Mouse (Mus musculus): ENCODE results near the gene Arhgef11. TPM values are rescaled to one million over a fixed set of nuclear protein-coding genes. Genes with fewer than 3 reads are reported as not detected.

The Arhgef11 gene
- total and polyA plus RNA-seq, 3 experiments: 2.0 to 4.9 TPM; not detected in 1

GRCm38 (mm10) chr3:87659692-87660429 lies 42.5 kb downstream of the Arhgef11 start:
- no peaks in the 10 kb centered on the region for H3K27me3 ChIP-seq (ENCODE audit: control insufficient read depth in 1 of 2, insufficient read depth in 2 of 2, low read length in 2 of 2)
- peak overlapping the region; percentile 37 to 42 for H3K4me3 ChIP-seq (ENCODE audit: control insufficient read depth in 1 of 2, insufficient read depth in 1 of 2, low read depth in 2 of 2, low read length in 2 of 2)
- H3K36me3 ChIP-seq (ENCODE audit: control insufficient read depth in 1 of 2, insufficient read depth in 2 of 2, low read length in 2 of 2): peaks cover 0 to 11% of the 10 kb centered on the region in 2 experiments; a peak in 2 of 4 replicates
- DNase-seq (ENCODE audit: low read depth, low spot score): peak; percentile 85
- TF ChIP-seq GATA1 (IDR thresholded peaks at IDR 0.05; ENCODE audit: low read depth, low read length) (peak; percentile 42), USF1 (IDR thresholded peaks at IDR 0.05; ENCODE audit: low read depth, low read length) (no peak), CTCF (IDR thresholded peaks at IDR 0.05 in 2 of 3, conservative IDR thresholded peaks at IDR 0.05 in 1 of 3; ENCODE audit: control insufficient read depth in 1 of 3, insufficient read depth in 1 of 3, low read depth in 2 of 3, low read length in 3 of 3, poor library complexity in 1 of 3, severe bottlenecking in 1 of 3) (peak in 2 of 3 experiments; percentile 10 to 31; a peak in 2 of 6 replicates), EP300 (IDR thresholded peaks at IDR 0.05; ENCODE audit: low read depth in 1 of 2, low read length in 2 of 2) (0 out of 4 replicates have a peak, but pooled peaks have one; percentile 14 to 29), HCFC1 (IDR thresholded peaks at IDR 0.05; ENCODE audit: low read depth, low read length) (0 out of 2 replicates have a peak, but pooled peaks have one; percentile 30)
- H3K9ac ChIP-seq (ENCODE audit: control insufficient read depth, low read depth, low read length, poor library complexity, severe bottlenecking): peak overlapping the region; percentile 42
- H3K4me1 ChIP-seq (ENCODE audit: control insufficient read depth in 1 of 2, insufficient read depth in 2 of 2, low read length in 2 of 2): peaks cover 0 to 13% of the 10 kb centered on the region in 2 experiments; a peak in 2 of 4 replicates
- H3K79me2 ChIP-seq (ENCODE audit: control insufficient read depth, insufficient read depth, low read length, poor library complexity): no peaks in the 10 kb centered on the region
- H3K9me3 ChIP-seq (replicated peaks; ENCODE audit: insufficient read depth, low read length): no peaks in the 10 kb centered on the region
- H3K27ac ChIP-seq (ENCODE audit: control insufficient read depth, low read depth, low read length): peak overlapping the region; percentile 54

- peak; percentile 49; the same call in 1 of the 2 replicates for TF ChIP-seq ZNF384 (IDR thresholded peaks at IDR 0.05; ENCODE audit: low read depth, low read length)
- no peak for TF ChIP-seq SMC3 (IDR thresholded peaks at IDR 0.05; ENCODE audit: low read depth, low read length)
- 0 out of 2 replicates have a peak, but pooled peaks have one; percentile 6 for TF ChIP-seq GATA1 (IDR thresholded peaks at IDR 0.05; ENCODE audit: low read depth, low read length)
- TF ChIP-seq CHD1 (IDR thresholded peaks at IDR 0.05; ENCODE audit: low read depth, low read length): no peak
- H3K27ac ChIP-seq (ENCODE audit: control insufficient read depth, low read depth, low read length): peak overlapping the region; percentile 54
These were observed 43.1 kb downstream of the Arhgef11 start for GRCm38 (mm10) chr3:87660479-87660878.

GRCm38 (mm10) chr3:87661291-87661690 lies 43.9 kb downstream of the Arhgef11 start:
- no peaks in the 10 kb centered on the region for H3K9me3 ChIP-seq (replicated peaks; ENCODE audit: insufficient read depth, low read length)

More at GRCm38 (mm10) chr3:87660479-87660878, 43.1 kb downstream of the Arhgef11 start:
- Histone ChIP-seq H3K4me1 (ENCODE audit: control insufficient read depth in 1 of 2, insufficient read depth in 2 of 2, low read length in 2 of 2) (peaks cover 0 to 13% of the 10 kb centered on the region in 2 experiments; a peak in 2 of 4 replicates), H3K9ac (ENCODE audit: control insufficient read depth, low read depth, low read length, poor library complexity, severe bottlenecking) (peak overlapping the region; percentile 42), H3K4me3 (ENCODE audit: control insufficient read depth in 1 of 2, insufficient read depth in 1 of 2, low read depth in 2 of 2, low read length in 2 of 2) (peak overlapping the region; percentile 37 to 42), H3K9me3 (replicated peaks; ENCODE audit: insufficient read depth, low read length) (no peaks in the 10 kb centered on the region), H3K79me2 (ENCODE audit: control insufficient read depth, insufficient read depth, low read length, poor library complexity) (no peaks in the 10 kb centered on the region), H3K36me3 (ENCODE audit: control insufficient read depth in 1 of 2, insufficient read depth in 2 of 2, low read length in 2 of 2) (peaks cover 0 to 11% of the 10 kb centered on the region in 2 experiments; a peak in 2 of 4 replicates), H3K27me3 (ENCODE audit: control insufficient read depth in 1 of 2, insufficient read depth in 2 of 2, low read length in 2 of 2) (no peaks in the 10 kb centered on the region)
- no peak for DNase-seq (ENCODE audit: low read depth, low spot score)

More at GRCm38 (mm10) chr3:87661291-87661690, 43.9 kb downstream of the Arhgef11 start:
- Histone ChIP-seq H3K9ac (ENCODE audit: control insufficient read depth, low read depth, low read length, poor library complexity, severe bottlenecking) (no peak overlapping the region), H3K4me1 (ENCODE audit: control insufficient read depth in 1 of 2, insufficient read depth in 2 of 2, low read length in 2 of 2) (peaks cover 0 to 13% of the 10 kb centered on the region in 2 experiments; a peak in 2 of 4 replicates), H3K4me3 (ENCODE audit: control insufficient read depth in 1 of 2, insufficient read depth in 1 of 2, low read depth in 2 of 2, low read length in 2 of 2) (no peak overlapping the region), H3K36me3 (ENCODE audit: control insufficient read depth in 1 of 2, insufficient read depth in 2 of 2, low read length in 2 of 2) (peaks cover 0 to 11% of the 10 kb centered on the region in 2 experiments; a peak in 2 of 4 replicates), H3K27me3 (ENCODE audit: control insufficient read depth in 1 of 2, insufficient read depth in 2 of 2, low read length in 2 of 2) (no peaks in the 10 kb centered on the region), H3K27ac (ENCODE audit: control insufficient read depth, low read depth, low read length) (no peak overlapping the region), H3K79me2 (ENCODE audit: control insufficient read depth, insufficient read depth, low read length, poor library complexity) (no peaks in the 10 kb centered on the region)
- no peak for DNase-seq (ENCODE audit: low read depth, low spot score)
- TF ChIP-seq CHD2 (IDR thresholded peaks at IDR 0.05; ENCODE audit: low read length): no peak
- no peak for TF ChIP-seq ELF1 (IDR thresholded peaks at IDR 0.05; ENCODE audit: low read depth, low read length)
- no peak for TF ChIP-seq CHD1 (IDR thresholded peaks at IDR 0.05; ENCODE audit: low read depth, low read length)
- TF ChIP-seq ZC3H11A (IDR thresholded peaks at IDR 0.05; ENCODE audit: low read depth, low read length): no peak
- no peak for TF ChIP-seq HCFC1 (IDR thresholded peaks at IDR 0.05; ENCODE audit: low read depth, low read length)
- no peak for TF ChIP-seq BHLHE40 (IDR thresholded peaks at IDR 0.05; ENCODE audit: borderline replicate concordance, low read depth, low read length)
- no peak for TF ChIP-seq POLR2AphosphoS2 (IDR thresholded peaks at IDR 0.05; ENCODE audit: low read length)
- TF ChIP-seq MEF2A (IDR thresholded peaks at IDR 0.05; ENCODE audit: extremely low read depth, insufficient replicate concordance, low read depth, low read length, poor library complexity, severe bottlenecking): no peak
- no peak for TF ChIP-seq RAD21 (IDR thresholded peaks at IDR 0.05; ENCODE audit: low read depth, low read length)
- no peak for TF ChIP-seq GATA1 (IDR thresholded peaks at IDR 0.05; ENCODE audit: low read depth, low read length)
- no peak for TF ChIP-seq ETS1 (IDR thresholded peaks at IDR 0.05; ENCODE audit: low read depth, low read length)
- no peak for TF ChIP-seq USF1 (IDR thresholded peaks at IDR 0.05; ENCODE audit: low read depth, low read length)
- no peak for TF ChIP-seq NRF1 (IDR thresholded peaks at IDR 0.05; ENCODE audit: insufficient read depth, low read depth, low read length, poor library complexity, severe bottlenecking)
- no peak for TF ChIP-seq UBTF (IDR thresholded peaks at IDR 0.05; ENCODE audit: borderline replicate concordance, insufficient read depth, low read depth, low read length)
- TF ChIP-seq MAFK (IDR thresholded peaks at IDR 0.05; ENCODE audit: borderline replicate concordance, low read depth, low read length): no peak
- no peak for TF ChIP-seq MYC (IDR thresholded peaks at IDR 0.05; ENCODE audit: low read depth, low read length)
- no peak for TF ChIP-seq POLR2A (IDR thresholded peaks at IDR 0.05; ENCODE audit: control insufficient read depth in 1 of 2, insufficient read depth in 1 of 2, low read depth in 1 of 2, low read length in 2 of 2, poor library complexity in 1 of 2)
- TF ChIP-seq SMC3 (IDR thresholded peaks at IDR 0.05; ENCODE audit: low read depth, low read length): no peak
